Mouse (Mus musculus) C2C12 (cell line): ENCODE measurements around the gene Cops3.

Experiments
- CTCF ChIP-seq: IDR thresholded peaks from one replicate; pipeline ENCODE4 v1.5.1; 2011; ENCODE audit not compliant: control insufficient read depth, insufficient read depth, insufficient read length
- MYOD1 ChIP-seq: IDR thresholded peaks from one replicate; pipeline ENCODE4 v1.6.1; 2011; ENCODE audit warnings: low read depth; ENCODE audit not compliant: control insufficient read depth, insufficient read length
- MYOG ChIP-seq: IDR thresholded peaks from one replicate; pipeline ENCODE4 v1.6.1; 2011; ENCODE audit not compliant: control insufficient read depth, insufficient read length; ENCODE audit errors: extremely low read depth

- no peak for TF ChIP-seq CTCF
- no peak for TF ChIP-seq MYOG
- no peak for TF ChIP-seq MYOD1
These were observed 62.4 kb downstream of the Cops3 start for GRCm38 (mm10) chr11:59777259-59777658.
